Mouse (Mus musculus) urinary bladder, adult 18-20 months (tissue): ENCODE data around the gene Prkag2.
A peak's percentile ranks its signal among the peaks of the same experiment; 100 is the strongest.

Source experiments
- DNase-seq, 2 experiments: peaks; one replicate each; pipeline ENCODE4 v3.0.0; 2022; ENCODE audit warnings: low spot score in 2 of 2, mixed read lengths in 2 of 2

Prkag2 gene

GRCm38 (mm10) chr5:25001391-25001794 is 99.0 kb downstream of the Prkag2 start:
- DNase-seq = no peak

GRCm38 (mm10) chr5:24999351-24999750 is 101.1 kb downstream of the Prkag2 start:
- DNase-seq = no peak

GRCm38 (mm10) chr5:24995576-24996100 is 104.8 kb downstream of the Prkag2 start:
- DNase-seq = peak; percentile 36 to 37

- no peak for DNase-seq
Observed at GRCm38 (mm10) chr5:24993190-24993589, 107.3 kb downstream of the Prkag2 start.

- DNase-seq = no peak
Observed at GRCm38 (mm10) chr5:24991575-24991974, 108.9 kb downstream of the Prkag2 start.

- no peak for DNase-seq
Observed at GRCm38 (mm10) chr5:24990460-24990859, 110.0 kb downstream of the Prkag2 start.

- DNase-seq = peak in 1 of 2 experiments; percentile 16
Observed at GRCm38 (mm10) chr5:24989683-24990082, 110.8 kb downstream of the Prkag2 start.

- no peak for DNase-seq
Observed at GRCm38 (mm10) chr5:24986956-24987355, 113.5 kb downstream of the Prkag2 start.

- DNase-seq = no peak
Observed at GRCm38 (mm10) chr5:24986204-24986940, 114.1 kb downstream of the Prkag2 start.

GRCm38 (mm10) chr5:24985434-24986176 is 114.8 kb downstream of the Prkag2 start:
- no peak for DNase-seq

- DNase-seq = no peak
Observed at GRCm38 (mm10) chr5:24984157-24984556, 116.3 kb downstream of the Prkag2 start.

GRCm38 (mm10) chr5:24983539-24983938 is 116.9 kb downstream of the Prkag2 start:
- no peak for DNase-seq

GRCm38 (mm10) chr5:24982258-24982657 is 118.2 kb downstream of the Prkag2 start:
- DNase-seq = no peak

- DNase-seq = no peak
Observed at GRCm38 (mm10) chr5:24981765-24982164, 118.7 kb downstream of the Prkag2 start.

- DNase-seq = no peak
Observed at GRCm38 (mm10) chr5:24979968-24980345, 120.5 kb downstream of the Prkag2 start.

- no peak for DNase-seq
Observed at GRCm38 (mm10) chr5:24979312-24979967, 121.0 kb downstream of the Prkag2 start.

- no peak for DNase-seq
Observed at GRCm38 (mm10) chr5:24976907-24977306, 123.5 kb downstream of the Prkag2 start.

GRCm38 (mm10) chr5:24976236-24976635 is 124.2 kb downstream of the Prkag2 start:
- DNase-seq = no peak

- no peak for DNase-seq
Observed at GRCm38 (mm10) chr5:24975100-24975499, 125.3 kb downstream of the Prkag2 start.

GRCm38 (mm10) chr5:24973672-24974225 is 126.7 kb downstream of the Prkag2 start:
- no peak for DNase-seq

GRCm38 (mm10) chr5:24973228-24973627 is 127.2 kb downstream of the Prkag2 start:
- peak; percentile 40 to 64 for DNase-seq
